Mouse (Mus musculus) CD8-positive naive resting alpha-beta T cell, adult 2 months (primary cell): ENCODE results near the gene Zfp784.
A peak's percentile ranks its signal among the peaks of the same experiment; 100 is the strongest.
"Not testable (repeated sequence)": the region's sequence is repeated elsewhere in the genome, so short reads cannot be mapped to it uniquely, and the experiment has no call there.

Experiments
- DNase-seq, 2 experiments: peaks; one replicate each; pipeline ENCODE4 v3.0.0; 2022; ENCODE audit warnings: low read depth in 2 of 2, low spot score in 2 of 2

The Zfp784 gene

DNA sequence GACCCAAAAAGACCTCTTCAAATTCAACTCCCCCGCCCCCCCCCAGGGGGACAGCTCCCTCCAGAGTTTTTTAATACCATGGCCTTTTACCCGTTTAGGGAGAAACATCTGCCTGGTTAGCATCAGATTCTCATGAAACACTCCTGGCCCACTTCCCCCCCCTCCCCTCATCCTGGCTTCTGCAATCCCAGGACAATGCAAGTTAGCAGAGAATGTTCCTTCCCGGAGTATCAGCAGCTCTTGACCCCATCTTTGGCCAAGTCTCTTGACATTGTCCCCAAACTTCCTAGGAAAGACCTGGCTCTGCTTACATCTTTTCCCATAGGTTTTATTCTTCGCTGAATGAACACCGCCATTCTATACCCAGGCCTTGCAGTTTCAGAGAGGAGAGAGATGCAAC, 17.0 kb downstream of the Zfp784 start:
- no peak for DNase-seq

DNA sequence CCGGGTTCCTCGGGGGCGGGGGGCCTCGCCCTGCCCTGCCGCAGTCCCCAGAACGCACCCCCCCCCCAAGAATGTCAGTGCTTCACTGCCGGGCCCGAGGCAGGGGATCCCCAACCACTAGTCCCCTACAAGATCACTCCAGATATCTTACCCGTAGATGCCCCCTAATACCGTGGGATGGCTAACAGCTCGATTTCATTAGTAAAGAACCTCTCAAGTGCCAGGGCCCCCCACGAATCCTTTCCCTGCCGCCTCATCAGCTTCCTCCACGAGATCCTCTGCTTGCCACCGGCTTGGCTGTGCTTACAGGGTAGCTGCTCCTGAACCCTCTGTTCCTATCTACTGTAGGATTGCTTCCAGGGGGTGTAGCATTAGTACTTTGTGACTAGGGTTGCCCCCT, 17.6 kb downstream of the Zfp784 start:
- no peak for DNase-seq

DNA sequence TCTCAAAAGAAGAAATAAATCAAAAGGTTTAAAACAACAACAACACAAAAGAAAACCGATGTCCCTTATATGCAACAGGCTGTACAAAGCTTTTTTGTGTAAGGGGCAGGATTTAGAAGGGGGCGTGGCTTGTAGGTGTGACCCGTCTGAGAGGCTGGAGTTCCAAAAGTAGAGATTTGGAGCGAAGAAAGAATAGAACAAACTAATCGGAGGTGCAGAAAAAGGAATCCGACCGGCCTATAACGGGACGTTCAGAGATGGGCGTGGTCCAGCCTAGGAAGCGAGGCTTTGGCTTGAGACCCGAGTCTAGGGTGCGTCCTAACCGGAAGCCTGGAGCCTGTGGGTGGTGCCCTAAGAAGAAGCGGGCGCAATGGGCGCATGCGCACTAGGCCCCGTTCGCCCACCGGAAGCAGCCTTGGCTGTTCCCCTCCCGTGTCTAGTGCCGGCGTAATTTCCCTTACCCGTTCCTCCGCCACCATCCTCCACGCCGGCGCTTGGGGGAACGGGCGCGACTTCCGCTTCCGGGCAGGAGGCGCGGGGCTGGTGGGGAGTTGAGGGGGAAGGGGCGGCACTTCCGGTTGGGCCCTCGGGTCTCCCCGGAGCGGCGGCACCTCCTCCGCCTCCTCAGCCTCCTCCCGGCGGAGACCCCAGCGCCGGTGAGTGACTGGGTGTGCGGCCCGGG, 18.1 kb downstream of the Zfp784 start, which contains the start of the genes Zfp865 and Ccdc106:
TSS of gene Zfp865 (plus strand) at position 377 of the 682 bp plus-strand sequence.
TSS of gene Ccdc106 (plus strand) at position 554 of the 682 bp plus-strand sequence.
- DNase-seq = peak; percentile 98 to 99

DNA sequence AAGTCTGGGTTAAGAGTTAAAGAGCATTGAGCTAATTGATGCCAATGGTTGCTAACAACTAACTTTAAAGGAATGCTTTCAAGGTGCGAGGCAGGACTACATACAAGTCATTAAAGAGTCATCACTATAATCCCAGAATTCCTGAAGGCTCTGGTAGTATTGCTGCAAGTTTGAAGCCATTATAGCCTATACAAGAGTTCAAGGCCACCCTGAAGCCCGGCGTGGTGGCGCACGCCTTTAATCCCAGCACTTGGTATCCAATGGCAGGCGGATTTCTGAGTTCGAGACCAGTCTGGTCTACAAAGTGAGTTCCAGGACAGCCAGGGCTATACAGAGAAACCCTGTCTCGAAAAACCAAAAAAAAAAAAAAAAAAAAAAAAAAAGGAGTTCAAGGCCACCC, 18.7 kb downstream of the Zfp784 start:
- not testable (repeated sequence) for DNase-seq

DNA sequence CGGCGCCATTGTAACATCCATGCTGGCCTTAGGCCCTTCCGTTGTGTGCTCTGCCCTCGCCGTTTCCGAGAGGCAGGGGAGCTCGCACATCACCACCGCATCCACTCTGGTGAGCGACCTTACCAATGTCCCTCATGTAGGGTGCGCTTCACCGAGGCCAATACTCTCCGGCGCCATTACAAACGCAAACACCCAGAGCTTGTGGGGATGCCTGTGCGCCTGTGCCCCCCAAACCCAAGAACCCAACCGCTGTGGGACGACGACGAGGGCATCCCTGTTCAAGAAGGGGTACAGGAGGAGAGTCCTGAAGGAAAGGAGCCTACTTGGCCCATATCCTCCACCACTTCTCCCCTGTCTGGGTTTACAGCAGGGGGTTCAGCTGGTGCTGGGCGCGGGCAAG, 20.3 kb downstream of the Zfp784 start:
- DNase-seq = no peak

DNA sequence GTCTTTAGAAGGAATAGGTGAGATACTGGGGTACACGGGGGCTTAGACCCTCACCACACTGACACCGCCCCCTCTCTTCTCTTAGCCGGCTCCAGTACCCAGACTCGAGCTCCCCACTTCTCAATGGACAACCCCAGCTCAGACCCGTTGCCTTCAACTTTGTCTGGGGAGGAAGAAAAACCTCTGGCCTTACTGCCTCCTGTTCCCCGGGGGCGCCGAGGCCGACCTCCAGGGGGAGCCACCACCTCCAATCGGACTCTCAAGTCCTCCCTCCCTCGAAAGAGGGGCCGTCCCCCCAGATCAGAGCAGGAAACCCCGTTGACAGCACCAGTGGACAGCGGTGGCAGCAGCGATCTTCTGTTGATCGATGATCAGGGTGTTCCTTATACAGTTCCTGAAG, 20.9 kb downstream of the Zfp784 start:
- DNase-seq = peak in 1 of 2 experiments; percentile 37

DNA sequence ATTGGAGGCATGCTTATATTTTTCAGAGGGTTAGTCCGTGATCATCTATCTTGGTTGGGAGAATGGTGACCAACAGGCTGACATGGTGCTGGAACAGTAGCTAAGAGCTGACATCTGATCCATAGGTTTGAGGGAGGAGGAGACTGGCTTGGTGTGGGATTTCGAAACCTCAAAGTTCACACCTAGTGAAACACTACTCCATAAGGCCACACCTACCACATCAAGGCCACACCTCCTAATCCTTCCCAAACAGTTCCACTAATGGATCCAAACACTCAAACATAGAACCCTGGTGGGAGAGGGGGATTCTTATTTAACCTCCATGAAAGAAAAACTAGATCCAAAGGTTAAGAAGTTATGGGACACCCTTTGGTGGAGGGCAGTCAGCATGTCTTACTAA, 21.3 kb downstream of the Zfp784 start:
- no peak for DNase-seq

DNA sequence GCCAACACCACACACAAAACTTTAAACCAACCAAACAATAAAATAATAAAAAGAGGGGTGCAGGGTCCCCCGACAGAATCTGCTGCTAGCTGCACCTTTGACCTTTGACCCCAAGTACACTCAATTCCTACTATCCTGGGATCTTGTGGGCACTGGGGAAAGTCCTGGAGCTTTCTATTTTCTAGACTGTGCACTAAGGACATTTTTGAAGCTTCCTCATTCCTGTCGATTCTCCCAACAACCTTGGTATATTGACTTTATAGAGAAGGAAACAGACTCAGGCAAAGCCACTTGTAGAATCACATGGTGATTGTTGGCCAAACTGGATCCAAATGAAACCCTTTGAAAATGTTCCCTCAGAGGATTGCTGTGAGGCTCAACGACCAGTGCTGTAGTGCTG, 22.2 kb downstream of the Zfp784 start:
- DNase-seq = no peak

DNA sequence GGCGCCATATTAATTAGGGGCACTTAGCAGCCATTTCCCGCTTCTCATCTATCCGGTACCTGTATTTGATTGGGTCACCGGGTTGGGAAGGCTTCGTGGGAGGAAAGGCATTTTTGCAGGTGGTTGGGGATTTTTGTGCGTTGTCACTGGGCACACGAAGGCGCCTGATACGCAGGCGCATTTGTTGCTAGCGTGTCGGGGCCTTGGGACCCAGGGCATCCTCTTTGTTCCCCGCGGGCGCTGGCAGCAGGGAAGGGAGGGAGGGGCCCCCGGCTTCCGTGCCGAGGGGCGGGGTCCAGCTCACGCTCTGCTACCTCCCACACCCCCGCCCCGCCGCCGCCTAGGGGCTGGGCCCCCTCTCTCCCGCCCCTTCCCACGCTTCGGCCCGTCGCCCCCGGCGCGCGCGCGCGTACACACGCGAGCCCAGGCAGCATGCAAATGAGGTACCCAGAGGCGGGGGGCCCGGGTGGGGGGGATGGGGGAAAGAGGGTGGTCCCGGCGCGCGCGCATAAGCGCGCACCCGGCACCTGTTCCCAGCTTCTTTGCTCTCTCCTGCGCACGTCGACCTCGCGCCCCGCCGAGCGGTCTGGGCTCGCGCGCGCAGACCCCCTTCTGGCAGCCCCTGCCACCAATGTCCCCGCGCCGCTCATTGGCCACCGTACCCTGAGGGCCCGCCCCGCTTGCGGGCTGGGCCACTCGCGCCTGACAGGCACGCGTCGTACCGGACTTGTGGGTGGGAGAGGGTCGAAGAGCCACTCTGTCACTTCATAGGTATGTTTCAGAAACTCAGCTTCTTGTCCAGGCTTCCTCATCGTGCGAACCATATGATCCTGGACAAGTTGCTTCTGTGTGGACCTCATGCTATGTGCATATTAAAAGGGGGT, 22.9 kb downstream of the Zfp784 start, which contains the start of gene Gm44973:
TSS of gene Gm44973 (plus strand) at position 379 of the 884 bp plus-strand sequence.
- peak; percentile 82 to 89 for DNase-seq

DNA sequence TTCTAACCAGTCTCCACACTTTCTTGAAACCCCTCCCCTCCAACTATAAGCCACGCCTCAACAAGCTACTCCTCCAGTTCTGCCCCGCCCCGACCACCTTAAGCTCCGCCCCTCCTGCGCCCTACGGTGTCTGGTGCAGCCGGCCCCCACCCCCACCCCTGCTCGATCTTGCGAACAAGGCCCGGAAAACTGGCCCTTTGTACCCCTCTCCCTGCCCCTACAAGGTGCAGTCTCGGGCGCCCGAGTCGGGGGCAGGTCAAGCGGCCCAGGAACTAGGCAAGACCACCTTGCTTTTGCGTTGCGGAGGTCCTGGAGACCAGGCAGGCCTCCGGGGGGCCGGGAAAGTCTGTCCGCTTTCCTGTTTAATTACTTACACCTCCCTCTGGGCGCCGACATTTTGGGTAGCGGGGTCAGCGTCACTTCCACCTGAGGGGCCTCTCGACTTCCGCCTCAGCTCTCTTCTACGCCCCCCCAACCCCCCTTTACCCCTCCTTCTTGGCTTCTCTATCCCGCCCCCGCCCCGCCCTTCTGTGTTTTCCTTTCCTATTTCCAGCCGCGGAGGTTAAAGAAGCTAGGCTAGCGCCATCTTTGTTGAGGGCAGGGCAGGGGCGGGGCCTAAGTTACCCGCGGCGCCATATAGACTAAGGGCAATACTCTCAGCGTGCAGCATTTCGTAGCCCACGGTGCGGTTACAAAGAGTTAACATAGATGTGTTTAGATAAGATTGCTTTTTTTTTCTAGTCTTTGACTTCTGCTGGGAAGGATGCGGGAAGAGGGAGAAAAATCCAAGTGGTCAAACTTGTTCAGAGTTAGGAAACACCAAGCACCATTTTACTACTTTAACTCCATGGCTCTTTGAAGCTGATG, 23.8 kb downstream of the Zfp784 start, which contains the start of the genes Zfp524 and Fiz1:
TSS of gene Zfp524 (plus strand) at position 165 of the 867 bp plus-strand sequence.
TSS of gene Fiz1 (minus strand) at position 447 of the 867 bp plus-strand sequence.
- peak; percentile 96 to 98 for DNase-seq

DNA sequence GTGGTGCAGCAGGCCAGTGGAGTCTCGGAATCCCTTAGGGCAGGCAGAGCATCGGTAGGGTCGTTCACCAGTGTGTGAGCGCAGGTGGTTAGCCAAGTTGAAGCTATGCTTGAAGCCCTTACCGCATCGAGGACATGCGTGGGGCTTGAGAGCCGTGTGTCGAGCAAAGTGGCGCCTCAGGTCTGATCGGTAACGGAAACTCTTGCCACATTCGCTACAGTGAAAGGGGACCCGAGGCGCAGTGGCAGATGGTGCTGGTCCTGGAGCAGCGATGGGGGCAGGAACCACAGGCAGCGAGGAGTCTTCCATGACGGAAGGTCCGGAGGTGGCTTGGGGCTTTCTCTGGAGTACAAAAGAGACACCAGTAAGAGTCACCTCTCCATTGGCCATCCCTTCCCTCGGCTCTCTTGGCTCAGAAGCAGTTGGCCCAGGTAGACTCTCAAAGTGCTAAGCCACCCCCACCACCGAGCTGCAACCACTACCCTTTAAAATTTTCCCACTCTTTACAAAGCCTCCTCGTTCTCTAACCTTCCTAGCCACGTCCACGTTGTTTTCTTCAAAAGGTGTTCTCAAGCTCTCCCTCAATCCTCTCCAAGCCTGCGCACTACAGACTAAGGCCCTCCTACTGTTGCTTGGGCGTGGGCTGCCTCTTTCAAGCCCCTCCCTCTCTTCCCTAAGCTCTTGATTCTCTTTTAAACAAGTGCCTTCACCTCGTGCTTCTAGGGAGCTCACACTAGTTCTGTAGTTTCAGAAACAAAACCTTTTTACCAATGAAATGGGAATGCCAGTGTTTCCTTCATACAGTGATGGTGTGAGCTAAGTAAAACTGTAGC, 25.3 kb downstream of the Zfp784 start:
- no peak for DNase-seq

DNA sequence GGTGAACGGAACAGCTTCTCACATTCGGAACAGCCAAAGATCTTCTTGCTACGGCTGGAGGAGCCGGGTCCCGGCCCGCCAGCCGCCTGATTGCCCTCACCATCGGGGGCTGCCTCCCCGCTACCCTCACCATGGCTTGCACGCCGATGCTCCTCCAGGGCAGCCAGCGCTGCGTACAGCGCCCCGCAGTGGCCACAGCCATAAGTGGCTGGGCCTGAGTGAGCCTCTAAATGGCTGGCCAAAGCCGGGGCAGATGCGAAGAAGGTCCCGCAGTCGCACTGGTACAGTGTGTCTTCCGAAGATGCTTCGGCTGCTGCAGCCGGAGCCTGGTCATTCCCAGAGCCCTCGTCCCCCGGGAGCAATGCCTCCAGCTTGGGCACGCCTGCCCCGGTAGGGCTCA, 30.0 kb downstream of the Zfp784 start:
- no peak for DNase-seq

DNA sequence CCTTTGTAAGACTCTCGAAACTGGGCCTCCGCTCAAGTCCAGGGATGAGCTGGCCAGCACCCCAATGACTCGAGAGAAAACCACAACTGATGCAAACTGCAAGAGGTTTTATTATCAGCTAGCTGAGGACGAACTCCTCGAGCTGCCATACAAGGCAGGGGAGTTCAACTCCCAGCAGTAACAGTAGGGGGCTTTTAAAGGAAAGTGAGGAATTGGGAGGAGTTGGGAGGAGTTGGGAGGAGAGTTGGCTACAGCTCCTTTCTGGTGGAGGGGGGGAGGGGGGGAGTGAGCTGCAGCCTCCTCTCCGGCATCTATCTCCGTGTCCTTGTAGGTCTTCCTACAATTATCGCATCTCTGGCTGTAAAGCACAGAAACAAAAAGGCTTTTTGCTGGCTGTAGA, 35.4 kb downstream of the Zfp784 start:
- not testable (repeated sequence) for DNase-seq

DNA sequence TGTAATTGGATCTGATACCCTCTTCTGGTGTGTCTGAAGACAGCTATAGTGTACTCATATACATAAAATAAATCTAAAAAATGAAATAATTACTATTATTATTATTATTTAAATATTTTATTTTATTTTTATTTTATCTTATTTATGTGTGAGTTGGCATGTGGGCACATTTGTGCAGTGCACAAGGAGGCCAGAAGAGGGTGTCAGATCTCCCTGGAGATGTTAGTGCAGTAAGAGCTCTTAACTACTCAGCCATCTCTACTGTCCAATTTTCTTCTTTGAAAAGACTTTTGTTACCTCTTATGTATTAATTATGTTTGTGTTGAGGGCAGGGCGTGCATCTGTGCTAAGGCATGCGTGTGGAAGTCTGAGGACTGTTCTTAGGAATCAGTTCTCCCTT, 38.4 kb downstream of the Zfp784 start:
- peak in 1 of 2 experiments; percentile 44 for DNase-seq

DNA sequence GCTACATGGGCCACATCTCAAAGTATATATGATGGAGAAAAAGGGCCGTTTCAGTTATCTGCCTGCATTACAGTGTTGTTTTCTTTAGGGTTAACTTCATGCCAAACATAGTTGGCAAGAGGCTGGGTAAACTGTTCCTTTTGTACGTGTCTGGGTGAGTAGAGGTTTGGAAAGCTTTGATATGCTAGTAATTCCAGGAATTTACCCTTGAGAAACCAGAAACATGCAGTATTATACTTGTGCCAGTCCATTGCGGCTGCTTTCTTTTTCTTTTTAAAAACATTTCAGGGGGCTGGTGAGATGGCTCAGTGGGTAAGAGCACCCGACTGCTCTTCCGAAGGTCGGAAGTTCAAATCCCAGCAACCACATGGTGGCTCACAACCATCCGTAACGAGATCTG, 41.3 kb downstream of the Zfp784 start:
- no peak for DNase-seq

DNA sequence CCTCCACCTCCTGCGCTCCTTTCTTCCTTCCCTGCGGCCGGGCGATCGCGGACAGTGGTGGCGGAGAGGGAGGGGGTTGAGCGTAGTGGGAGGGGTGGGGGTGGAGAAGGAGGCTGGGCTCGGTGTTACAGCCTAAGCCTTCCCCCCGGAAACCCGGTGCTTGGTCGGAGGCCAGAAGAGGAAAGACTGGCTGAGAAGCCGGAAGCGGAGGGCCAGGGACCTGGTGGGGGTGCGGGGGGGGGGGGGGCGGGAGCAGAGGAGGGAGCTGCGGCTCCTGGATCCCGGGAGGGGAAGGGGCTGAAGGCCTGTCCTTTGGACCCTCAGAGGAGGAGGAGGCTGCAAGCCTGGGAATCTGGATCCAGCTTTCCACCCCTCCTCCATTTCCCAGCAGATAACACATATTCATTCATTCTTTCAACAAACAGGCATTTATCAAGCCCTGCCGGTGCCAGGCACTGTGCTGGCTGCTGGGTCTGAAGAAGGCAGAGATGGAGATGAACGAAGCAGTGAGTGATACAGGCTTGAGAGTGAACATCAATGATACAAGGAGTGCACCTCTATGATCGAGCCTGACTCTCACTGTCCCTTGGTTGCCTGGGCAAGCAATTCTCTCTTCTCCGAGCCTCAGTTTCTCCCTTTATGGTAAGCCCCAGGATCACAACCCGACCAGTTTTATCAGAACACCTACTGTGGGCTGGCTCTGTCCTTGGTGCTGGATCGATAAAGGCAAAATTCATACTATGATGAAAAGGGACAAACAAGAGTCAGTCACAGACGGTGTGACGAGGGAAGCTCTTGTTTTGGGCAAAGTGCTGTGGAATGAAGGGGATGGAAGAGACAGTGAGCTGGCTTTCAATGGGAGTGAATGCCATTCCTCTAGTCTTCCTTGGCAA, 42.0 kb downstream of the Zfp784 start, which contains the start of gene Zfp579:
TSS of gene Zfp579 (minus strand) at position 156 of the 893 bp plus-strand sequence.
- peak; percentile 60 to 78 for DNase-seq

DNA sequence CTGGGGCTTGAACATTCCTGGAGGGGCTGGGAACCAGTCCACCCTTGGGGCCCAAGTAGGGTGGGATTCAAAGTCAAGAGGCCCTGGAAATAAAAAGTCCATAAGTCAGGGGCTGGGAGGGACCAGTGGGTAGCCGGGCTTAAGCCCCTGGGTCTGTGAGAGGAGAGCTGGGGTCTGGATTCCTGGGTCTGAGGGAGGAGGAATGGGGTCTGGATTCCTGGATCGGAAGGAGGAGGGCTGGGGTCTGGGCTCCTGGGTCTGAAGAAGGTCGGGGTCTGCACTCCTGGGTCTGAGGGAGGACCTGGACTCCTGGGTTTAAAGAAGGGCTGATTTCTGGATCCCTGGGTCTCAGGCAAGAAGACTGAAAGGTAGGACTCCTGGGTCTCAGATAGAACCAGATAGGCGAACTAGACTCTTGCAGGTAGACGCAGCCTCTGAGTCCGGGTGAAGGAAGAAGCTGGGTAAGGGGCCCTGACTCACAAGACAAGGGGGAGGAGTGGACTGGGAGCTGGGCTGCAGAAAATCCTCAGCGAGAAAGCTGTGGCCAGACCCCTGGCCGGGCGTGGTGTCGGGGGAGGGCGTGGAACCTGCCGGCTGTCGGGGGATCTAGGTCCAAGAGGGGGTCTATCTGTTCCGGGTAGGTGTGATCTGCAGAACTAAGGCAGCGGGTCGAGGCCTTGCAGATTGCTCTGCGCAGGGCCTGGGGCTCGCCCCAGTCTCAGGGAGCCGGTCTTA, 42.8 kb downstream of the Zfp784 start:
- DNase-seq = no peak
